Mouse (Mus musculus): ENCODE results near the gene Pdyn.

Gene Pdyn

DNA sequence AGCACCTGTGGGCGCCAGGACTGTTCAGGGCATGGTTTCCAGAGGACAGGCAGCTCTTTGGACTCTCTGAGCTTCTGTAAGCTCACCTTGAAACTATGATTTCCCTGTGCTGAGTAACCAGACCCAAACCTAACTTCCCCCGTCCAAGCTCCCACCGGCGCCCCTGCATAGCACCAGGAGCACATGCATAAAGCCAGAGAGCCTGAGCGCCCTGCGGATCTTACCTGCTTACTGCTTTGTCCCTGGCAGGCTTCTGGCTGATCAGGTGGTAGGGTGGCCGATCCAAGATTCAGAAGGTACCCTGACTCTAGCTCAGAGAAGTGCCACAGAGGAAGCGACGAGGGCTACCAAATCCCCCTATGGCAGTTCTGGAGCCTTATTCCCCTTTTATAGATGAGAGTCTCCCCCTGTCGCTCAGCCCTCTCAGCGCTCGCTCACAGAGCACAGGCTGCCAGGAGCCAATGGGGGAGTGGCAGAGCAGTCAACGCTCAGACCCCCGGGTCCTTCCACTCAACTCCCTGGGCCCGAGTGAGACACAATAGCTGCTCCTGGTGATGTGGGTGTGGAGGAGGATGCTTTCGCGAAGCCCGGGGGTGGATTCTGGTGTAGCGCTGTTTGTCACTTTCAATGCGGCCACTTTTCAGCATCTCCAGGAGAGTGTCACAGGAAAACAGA, at the start of gene Pdyn:
TSS of gene Pdyn (minus strand) at position 361 of the 675 bp plus-strand sequence.
- no peak for DNase-seq (ENCODE audit: low read depth)

- DNase-seq (ENCODE audit: low read depth): no peak
Measured at GRCm38 (mm10) chr2:129742016-129742415, 42.4 kb upstream of the Pdyn start.

DNA sequence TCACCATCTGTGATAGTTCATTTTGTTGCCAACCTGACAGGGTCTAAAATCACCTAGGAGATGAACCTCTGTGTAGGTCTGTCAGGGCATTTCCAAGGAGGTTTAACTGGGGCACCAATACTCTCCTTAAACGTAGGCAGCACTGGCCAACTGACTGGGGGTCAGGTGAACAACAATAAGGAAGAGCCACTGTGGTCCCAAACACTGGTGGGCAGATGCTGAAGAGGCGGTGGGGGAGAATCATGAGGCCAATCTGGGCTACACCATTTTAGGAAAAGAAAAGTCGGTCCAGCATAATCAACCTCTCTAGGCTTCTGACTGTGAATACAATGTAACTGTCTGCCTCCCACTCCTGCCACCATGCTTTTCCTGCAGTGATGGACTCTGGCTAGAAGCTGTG, 40.9 kb upstream of the Pdyn start:
- DNase-seq (ENCODE audit: low read depth): no peak

DNA sequence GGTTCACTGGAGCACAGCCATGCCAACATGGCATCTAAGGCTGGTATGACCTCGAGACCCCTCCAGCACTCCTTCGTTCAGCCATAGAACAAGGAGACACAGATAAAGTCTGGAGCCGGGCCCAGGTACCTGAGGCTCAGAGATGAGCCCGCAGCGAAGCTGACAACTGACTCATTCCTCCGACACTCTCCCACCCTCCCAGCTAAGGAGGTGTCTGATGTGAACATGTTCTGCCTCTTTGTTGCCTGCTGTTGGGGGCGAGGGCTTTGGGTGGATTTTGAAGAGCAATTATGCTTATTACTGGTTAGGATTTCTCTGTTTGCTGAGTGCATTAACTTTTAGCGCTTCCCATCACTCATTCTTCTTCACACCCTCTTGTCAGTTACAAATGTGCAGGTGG, 34.4 kb upstream of the Pdyn start:
- DNase-seq (ENCODE audit: low read depth): no peak

DNA sequence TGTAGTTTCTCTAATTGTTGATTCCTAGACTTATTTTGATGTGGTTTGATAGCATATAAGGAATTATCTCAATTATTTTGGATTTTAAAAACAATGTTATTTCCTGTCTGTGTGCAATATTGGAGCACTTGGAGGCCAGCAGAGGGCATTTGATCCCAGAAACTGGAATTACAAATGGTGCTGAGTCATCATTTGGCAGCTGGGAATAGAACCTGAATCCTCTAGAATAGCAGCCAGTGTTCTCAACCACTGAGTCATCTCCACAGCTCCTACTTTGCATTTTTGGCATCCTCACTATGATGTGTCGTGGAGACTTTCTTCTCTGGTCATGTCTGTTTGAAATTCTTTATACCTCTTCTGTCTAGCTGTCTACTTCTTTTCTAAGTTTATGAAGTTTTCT, 30.0 kb upstream of the Pdyn start:
- DNase-seq (ENCODE audit: low read depth): peak; percentile 79

GRCm38 (mm10) chr2:129715671-129716070, 16.0 kb upstream of the Pdyn start:
- DNase-seq (ENCODE audit: low read depth): peak; percentile 75

- DNase-seq (ENCODE audit: low read depth): no peak
Measured at GRCm38 (mm10) chr2:129713026-129713544, 13.4 kb upstream of the Pdyn start.

DNA sequence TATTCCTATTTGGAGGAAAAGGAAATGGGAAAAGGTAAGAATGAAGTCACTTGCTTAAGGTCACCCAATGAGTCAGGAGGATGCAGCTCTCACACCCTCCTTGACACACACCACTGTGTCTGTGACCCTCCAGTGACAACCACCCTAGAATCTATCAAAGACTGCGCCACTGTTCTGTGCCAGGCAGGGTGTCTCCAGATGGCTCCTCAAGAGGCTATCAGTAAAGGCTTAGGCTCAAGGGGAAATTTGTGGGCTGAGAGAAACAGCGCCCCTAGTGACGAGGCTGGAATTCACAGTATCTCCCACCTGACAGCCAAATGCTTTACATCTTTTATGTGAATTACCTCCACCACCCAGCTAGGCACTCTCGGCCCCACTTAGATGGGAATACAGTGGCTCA, 3.6 kb downstream of the Pdyn start:
- peak; percentile 62 for DNase-seq (ENCODE audit: low read depth)

GRCm38 (mm10) chr2:129694303-129694702, 5.3 kb downstream of the Pdyn start:
- no peak for DNase-seq (ENCODE audit: low read depth)

GRCm38 (mm10) chr2:129692694-129693093, 7.0 kb downstream of the Pdyn start:
- DNase-seq (ENCODE audit: low read depth): no peak

- DNase-seq (ENCODE audit: low read depth): peak; percentile 19
Measured at GRCm38 (mm10) chr2:129689694-129690093, 9.9 kb downstream of the Pdyn start.

DNA sequence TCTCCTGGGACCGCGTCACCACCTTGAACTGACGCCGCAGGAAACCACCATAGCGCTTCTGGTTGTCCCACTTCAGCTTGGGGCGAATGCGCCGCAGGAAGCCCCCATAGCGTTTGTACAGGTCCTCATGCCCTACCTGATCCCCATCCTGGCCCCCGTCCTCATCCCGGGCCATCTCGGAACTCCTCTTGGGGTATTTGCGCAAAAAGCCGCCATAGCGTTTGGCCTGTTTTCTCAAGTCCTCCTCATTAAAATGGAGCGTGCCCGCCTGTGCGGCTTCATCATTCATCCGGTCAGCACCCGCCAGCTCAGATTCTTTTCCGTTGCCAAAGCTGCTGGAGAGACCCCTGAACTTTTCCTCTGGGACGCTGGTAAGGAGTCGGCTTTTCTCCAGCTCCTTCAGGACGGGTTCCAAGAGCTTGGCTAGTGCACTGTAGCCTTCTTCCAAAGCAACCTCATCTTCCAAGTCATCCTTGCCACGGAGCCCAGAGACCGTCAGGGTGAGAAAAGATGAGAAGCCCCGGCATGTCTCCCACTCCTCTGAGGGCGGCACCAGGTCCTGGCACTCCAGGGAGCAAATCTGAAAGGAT, 11.5 kb downstream of the Pdyn start:
- no peak for DNase-seq (ENCODE audit: low read depth)

DNA sequence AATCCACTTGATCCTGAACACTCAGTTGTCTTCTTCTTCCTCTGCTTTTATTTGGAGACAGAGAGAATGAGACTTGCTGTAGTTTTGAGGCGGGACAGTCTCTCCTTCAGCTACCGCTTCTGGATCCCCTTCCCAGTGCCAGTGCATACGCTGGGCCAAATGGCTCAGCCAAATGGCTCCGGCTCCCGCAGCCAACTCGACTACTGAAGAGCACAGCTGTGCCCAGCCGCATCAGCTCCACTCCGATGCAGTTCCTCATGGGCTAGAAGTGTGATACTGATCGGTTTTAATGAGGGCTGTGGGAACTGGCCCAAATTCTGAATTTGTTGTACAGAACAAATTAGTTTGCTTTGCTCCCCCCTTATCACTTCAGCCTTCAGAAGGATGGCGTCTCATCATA, 12.7 kb downstream of the Pdyn start:
- DNase-seq (ENCODE audit: low read depth): no peak

DNA sequence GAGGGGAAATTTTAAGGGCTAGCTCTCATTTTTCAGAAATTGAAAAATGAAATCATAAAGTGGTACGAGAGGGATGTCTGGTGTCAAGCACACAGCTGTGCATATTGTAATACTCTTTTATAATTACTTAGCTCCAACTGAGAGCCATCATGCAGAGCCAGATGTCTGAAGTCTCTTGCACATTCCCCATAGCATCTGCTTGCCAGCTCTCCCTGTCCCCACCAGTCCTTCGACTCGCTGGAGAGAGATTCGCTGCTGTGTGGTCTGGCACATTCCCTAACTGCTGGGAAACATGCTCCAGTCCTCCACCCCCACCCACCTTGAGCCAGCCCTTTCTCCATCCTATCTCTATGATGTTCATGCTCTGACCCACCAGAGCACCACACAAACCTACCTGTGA, 15.6 kb downstream of the Pdyn start:
- no peak for DNase-seq (ENCODE audit: low read depth)

DNA sequence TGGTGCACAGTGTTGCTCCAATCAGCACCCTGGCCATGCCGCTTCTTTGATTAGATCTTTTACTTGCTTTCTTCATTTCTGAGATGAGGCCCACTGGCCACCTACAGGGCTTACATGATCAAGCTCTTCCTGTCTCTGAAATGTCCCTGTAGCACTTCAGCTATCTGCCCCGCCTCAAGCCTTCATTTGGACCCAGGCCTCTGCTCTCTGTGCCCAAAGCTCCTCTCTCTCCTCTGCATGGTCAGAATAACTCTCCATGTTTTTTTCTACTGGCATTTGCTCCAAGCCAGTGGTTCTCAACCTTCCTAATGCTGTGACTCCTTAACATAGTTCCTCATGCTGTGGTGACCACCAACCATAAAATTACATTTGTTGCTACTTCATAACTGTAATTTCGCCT, 19.4 kb downstream of the Pdyn start:
- DNase-seq (ENCODE audit: low read depth): no peak

- DNase-seq (ENCODE audit: low read depth): no peak
Measured at GRCm38 (mm10) chr2:129679066-129679465, 20.6 kb downstream of the Pdyn start.

GRCm38 (mm10) chr2:129677664-129678063, 22.0 kb downstream of the Pdyn start:
- no peak for DNase-seq (ENCODE audit: low read depth)

DNA sequence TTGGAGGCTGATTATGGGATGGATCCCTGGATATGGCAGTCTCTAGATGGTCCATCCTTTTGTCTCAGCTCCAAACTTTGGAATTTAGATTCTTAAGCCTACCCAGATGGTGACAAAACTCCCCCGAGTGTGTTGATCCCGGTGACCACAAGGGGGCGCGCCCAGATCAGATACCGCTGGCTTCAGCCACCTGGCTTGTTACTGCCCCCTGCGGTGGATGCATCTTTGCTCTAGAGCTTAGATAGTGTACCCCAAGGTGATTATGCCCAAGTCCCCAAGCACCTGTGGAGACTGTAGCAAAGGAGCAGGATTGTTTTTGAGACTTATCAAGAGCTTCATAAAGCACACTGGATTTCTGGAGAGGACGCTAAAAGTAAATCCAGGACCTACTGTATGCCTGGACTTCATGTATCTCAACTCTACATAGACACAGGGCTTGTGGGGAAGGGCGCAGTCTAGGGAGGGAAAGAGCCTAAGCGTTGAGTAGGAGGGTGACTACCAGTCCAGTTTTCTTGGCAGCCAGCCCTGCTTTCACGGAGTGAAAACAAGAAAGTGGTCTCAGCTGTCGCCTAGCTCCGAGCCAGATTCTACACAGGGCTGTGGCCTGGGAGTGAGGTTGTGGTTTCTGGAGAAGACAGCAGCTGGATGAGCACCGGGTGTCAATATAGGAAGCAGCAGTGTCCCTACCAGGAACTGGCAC, 24.6 kb downstream of the Pdyn start:
- peak; percentile 90 for DNase-seq (ENCODE audit: low read depth)

GRCm38 (mm10) chr2:129671911-129672310, 27.7 kb downstream of the Pdyn start:
- DNase-seq (ENCODE audit: low read depth): no peak

DNA sequence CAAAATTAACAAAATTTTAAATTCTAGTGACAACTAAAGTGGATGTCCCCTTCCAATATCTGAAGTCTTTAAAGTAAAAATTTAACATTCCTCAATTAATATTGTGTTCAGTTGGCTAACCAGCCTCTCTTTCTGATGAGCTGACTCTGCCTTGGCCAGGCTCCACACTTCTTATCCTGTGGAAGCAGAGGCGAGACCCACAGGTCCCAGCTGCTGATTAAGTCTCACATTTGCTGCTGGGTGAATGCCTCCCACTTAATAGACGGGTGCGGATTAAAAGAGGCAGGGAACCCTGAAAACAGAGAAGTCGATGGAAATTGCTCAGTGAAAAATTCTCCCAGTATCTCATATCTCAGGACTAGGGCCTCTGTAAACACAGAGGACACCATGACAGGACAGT, 37.2 kb downstream of the Pdyn start:
- no peak for DNase-seq (ENCODE audit: low read depth)

GRCm38 (mm10) chr2:129660020-129660419, 39.6 kb downstream of the Pdyn start:
- DNase-seq (ENCODE audit: low read depth): peak; percentile 58

- peak; percentile 17 for DNase-seq (ENCODE audit: low read depth)
Measured at GRCm38 (mm10) chr2:129658796-129659195, 40.8 kb downstream of the Pdyn start.

- DNase-seq (ENCODE audit: low read depth): no peak
Measured at GRCm38 (mm10) chr2:129655033-129655432, 44.6 kb downstream of the Pdyn start.

All from NIH3T3 (cell line).